Mouse (Mus musculus) c-Kit-positive CD71-negative TER-119-negative erythroid progenitor cells, embryonic 14.5 days (primary cell): ENCODE measurements around the gene Cemip.
"Not testable (repeated sequence)": the region's sequence is repeated elsewhere in the genome, so short reads cannot be mapped to it uniquely, and the experiment has no call there.

Experiments
- DNase-seq: peaks from one replicate; pipeline ENCODE4 v3.0.0-alpha.2; 2013; ENCODE audit warnings: low read depth

Gene Cemip

DNA sequence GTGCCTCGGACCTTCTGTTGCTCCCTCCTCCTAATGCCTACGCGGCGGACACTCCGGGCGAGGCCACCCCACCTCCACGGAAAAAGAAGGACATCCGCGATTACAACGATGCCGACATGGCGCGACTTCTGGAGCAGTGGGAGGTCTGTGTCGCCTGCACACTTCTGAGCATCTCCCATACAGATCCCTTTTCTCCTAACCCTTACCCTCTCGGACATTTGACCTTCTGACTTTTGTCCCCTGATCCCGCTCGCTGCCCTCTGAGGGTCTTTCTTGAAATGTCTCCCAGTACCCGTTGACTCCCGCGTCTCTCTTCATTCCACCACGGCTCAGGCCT, 194.0 kb downstream of the Cemip start:
- DNase-seq, result no peak

DNA sequence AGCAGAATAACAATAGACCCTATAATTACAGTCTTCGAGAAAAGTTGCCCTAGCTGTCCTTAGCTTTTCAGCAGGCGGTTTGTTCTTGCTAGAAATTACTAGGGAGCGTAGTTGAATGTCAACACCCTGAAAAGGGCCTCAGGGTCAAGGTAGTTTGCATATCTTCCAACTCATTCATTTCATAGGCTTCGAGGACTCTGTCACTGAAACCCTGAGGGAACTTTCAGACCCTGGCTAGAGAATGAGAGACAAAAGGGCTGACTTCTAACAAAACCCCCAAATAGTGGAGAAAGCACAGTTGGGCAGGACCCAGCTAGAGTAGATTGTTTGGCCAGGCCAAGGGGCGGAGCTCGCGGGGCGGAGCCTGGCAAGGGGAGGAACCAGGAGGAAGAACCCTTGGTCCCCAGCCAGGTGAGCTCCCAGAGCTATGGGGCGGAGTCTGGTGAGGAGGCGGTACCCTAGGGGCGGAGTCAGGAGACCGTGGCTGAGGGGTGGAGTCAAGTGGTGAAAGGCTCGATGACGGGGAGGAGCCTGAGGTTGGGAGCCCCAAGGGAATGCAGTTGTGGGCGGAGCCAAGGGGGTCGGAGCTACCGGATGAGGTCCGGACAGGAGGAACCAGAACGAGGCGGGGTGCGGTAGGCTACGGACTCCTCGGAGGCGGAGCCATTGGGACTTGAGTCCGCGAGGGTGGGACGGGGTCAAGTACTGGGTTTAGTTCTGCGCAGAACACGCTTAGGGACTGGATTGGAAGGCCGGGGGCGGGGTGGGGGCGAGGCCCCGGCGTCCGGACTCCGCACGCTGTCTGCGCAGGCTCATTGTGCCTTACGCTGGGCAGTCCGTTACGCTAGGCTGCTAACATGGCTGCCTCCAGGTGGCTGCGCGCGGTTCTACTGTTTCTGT, 194.6 kb downstream of the Cemip start:
- DNase-seq, result peak; percentile 99

DNA sequence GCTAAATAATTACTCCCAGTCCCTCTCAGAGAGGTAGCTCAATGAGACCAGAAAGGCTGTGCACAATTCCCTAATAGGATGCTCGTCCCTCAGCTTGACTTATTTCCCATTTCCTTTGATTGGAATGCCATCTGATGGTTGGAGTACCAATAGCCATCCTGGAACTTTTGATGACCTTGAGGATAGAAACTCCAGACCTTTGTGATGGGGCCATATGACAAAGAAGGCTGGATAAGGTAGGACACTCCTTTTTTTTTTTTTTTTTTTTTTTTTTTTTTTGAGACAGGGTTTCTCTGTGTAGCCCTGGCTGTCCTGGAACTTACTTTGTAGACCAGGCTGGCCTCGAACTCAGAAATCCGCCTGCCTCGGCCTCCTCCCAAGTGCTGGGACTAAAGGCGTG, 196.4 kb downstream of the Cemip start:
- DNase-seq, result not testable (repeated sequence)

DNA sequence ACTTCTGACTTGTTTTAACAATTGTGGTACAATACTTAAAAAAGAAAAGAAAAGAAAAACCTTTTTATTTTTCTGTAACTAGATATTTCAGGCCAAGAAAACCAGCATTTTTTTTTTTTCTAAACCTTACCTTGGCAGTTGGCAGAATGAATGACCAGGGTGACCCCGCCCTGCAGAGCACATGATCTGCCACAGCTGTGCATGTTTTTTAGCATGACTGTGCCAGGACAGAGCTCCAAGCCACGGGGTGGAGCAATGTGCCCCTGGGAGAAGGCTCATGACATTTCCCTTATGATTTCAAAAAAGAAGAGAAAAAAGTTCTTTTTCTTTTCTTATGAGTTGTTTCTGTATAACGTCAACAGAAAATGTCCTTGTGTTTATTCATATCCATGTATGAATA, 196.9 kb downstream of the Cemip start:
- DNase-seq, result no peak

DNA sequence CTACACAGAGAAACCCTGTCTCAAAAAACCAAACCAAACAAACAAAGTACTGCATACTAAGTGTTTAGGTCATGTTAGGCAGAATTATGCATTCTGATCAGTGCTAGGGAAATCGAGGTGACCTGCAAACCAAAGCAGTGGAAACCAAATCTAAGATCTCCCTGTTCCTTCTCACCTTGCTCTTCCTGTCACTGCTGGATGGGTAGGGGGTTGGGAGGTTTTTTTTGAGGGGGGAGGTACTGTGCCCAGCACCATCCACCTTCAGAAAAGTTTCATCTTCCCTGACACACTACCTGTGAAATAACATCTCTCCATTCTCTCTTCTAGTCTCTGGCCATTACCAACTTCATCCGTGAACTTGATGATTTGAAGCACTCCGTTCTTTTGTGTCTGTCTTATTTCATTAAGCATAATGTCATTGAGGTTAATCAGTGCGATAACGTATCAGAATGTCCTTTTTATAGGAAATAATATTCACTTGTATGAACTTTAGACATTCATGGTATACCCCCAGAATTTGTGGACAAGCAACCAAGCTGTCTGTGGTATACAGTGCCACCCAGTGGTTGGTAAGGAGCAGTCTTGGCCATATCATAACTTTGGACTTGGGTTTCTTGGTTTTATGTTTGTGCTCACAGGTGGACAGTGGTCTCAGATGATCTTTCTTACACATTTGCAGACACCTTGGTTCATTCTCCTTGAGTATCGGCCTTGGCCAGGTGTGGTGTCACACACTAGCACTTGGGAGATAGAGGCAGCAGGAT, 199.8 kb downstream of the Cemip start:
- no peak for DNase-seq

DNA sequence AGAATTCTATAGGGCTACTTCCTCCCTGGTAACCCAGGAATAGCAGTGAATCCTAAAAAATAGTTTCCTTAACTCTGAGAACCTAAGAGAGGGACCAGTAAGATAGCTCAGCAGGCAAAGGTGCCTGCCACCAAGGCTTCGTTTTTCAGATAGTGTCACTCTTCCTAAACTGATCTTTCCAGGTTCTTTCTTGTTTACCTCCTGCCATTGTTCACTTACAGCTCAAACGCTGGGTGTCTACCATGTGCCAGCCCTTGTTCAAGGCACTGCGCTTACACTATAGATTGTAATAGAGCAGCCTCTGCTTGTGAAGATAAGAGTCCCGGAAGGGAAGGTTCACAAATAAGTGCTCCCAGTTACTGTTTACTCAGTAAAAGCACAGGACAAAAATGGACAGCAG, 200.5 kb downstream of the Cemip start:
- no peak for DNase-seq

DNA sequence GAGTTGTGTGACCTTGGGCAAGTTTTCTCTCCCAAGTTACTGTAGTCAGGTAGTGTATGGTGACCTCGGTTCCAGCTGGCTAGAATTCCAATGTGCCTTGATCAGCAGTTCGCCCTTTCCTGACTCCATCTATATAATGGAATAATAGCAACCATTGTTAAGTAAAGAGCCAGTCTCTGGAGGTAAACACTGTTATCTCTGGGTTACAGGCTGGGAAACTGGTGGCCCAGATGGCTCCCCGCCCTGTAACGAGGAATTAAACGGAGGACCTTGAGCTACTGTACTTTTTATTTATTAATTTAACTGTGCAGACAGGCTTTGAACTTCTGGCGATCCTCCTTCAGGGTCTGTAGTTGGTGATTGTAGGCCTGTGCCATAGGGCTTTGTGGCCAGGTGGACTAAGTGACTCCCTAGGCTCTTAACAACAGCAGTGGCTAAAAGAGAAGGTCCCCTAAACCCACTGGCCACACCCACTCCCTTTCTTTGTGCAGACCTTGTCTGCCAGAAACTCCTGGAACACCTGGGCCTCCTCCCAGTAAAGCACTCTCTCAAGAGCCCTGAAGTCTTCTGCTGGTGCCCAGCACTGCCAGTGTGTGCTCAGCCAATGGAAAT, 201.3 kb downstream of the Cemip start:
- no peak for DNase-seq

DNA sequence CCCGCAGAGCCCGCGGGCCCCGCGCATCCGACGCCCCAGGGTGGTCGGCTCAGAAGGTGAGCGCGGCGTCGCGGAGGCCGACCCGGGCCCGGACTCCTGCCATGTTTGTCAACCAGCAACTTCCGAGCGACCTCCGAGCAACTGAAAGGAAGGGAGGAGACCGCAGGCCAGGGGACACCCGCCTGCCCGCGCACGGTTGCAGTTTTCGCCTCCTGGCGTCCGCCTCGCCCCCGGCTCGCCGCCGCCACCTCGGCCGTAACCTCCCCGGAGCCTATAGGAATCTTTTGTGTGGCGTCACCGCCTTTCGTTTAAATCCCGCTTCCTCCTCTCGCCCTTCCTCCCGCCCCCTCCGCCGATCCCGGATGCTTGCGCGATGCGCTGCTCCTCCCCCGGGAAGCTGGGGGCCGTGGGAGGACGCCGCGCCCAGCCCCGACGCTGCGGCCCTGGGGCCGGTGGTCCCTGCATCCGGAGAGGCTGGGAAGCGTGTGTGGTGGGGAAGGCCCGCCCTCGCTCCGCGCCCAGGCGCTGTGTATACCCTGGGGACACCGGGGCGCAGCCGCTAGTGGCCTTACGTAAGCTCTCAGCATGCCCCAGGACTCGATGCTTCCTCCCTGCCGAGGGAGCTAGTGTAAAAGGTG, 202.2 kb downstream of the Cemip start, which contains the start of the genes Tlnrd1 and Mesd:
Gene Tlnrd1, minus strand, starts transcription at position 285 of the 638 bp plus-strand sequence.
Gene Mesd, plus strand, starts transcription at position 446 of the 638 bp plus-strand sequence.
- DNase-seq, result peak; percentile 83

DNA sequence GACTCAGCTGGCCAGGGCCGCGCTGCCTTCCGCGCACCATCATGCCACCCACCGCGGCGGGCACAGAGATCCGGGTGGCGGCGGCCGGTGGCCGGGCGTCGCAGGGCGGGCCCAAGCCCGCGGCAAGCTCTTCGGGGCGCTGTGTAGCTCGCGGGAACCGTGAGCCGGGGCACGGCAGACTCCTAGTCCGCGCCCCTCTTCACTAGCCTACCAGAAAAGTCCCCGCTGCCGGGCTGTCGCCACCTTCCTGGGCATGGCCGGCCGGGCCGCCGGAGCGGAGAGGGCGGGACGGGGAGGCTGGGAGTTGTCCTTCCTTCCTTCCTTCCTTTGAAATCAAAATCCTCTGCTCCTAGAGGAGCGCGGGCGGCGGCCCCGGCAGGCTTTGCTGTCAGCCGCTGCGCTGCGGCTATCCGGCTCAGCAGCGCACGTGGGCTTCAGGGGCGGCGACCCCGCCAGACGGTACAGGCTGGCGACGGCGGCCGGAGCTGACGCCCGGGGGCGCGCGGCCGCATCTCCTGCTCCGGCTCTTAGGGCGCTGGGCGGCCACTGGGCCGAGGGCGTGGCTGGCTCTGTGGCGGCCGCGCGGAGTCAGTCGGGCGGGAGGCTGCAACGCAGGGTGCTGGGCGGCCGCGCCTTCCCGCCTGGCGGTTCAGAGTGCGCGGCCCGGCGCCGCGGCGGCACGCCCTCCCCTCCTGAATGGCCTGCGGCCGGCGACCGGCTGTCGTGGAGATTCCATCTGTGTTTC, 202.9 kb downstream of the Cemip start:
- no peak for DNase-seq
